Mouse (Mus musculus) thymus, adult 2 months (tissue): ENCODE data around the gene Slc5a4b.

ENCODE experiments used
- CTCF ChIP-seq: fragments of 200-500 bp; IDR thresholded peaks from 2 replicates; pipeline ENCODE4 v1.5.1; 2012; ENCODE audit warnings: mild to moderate bottlenecking, control low read depth, low read length, moderate library complexity, borderline replicate concordance; ENCODE audit not compliant: control insufficient read depth, poor library complexity, insufficient read depth; ENCODE audit errors: extremely low read depth
- POLR2A ChIP-seq: fragments of 200-500 bp; IDR thresholded peaks from 2 replicates; pipeline ENCODE4 v1.6.1; 2012; ENCODE audit warnings: mild to moderate bottlenecking, low read length, control low read depth, moderate library complexity; ENCODE audit not compliant: control insufficient read depth, poor library complexity, insufficient read depth; ENCODE audit errors: extremely low read depth

DNA sequence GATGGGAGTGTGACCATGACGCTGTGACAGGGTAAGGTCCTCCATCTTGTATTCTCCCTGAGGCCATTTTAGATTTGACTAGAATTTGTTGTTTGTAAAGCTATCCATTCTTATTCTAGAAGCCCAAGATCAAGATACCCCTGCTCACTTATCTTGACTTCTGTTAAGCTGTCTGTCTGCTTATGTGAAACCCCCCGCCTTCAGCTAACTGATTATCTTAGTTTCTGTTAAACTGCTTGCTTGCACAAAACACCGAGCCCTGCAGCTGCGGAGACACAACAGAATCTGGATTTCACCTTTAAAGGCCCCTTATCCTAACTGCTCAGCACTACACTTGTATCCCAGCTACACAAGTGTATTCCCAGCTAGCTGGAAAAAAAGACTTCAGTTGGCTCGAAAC, 73.8 kb downstream of the Slc5a4b start:
- no peak for TF ChIP-seq POLR2A
- TF ChIP-seq CTCF: no peak
